Comparison of ENCODE assay signal across 12 mouse cellular contexts in the genomic region with DNA sequence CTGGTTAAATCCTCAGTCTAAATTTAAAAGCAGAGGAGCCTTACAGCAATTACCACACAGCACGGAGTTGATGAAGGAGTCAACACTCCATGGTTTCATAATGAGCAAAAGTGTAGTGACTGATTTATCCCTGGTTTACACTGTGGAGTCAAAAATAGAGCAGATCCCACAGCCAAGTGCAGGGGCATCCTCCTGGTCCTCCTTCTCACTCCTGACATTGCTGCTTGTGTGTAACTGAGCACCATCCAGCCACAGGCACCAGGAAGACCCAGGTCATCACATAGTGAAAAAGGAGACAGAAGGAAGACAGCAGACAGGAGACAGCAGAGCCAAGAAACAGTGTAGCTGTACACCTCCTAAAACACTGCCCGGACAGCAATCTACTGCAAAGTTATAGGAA. TPM values are rescaled to one million over a fixed set of nuclear protein-coding genes. Genes with fewer than 3 reads are reported as not detected.
A peak's percentile ranks its signal among the peaks of the same experiment; 100 is the strongest.
DNase-seq lines count a peak whose midpoint lies in the region; ATAC-seq and TF ChIP-seq lines count a peak whose summit lies in the region.
"Had no signal": no experiment of that assay in that cellular context is flagged by ENCODE, and none has a peak within 500 bp of the region (broad histone marks: within the 10 kb centered on the region; RNA-seq: fewer than 3 reads in every experiment).

No protein-coding gene starts in this region.

- H3K27ac ChIP-seq in forebrain, embryonic 13.5 days = no peak overlapping the region
- H3K27ac ChIP-seq in forebrain, embryonic 10.5 days = no peak overlapping the region
- peak overlapping the region; percentile 22; the same call in 1 of the 2 replicates for H3K27ac ChIP-seq in left cerebral cortex, adult 2 months
- H3K27ac ChIP-seq in liver, embryonic 14.5 days = no peak overlapping the region
- H3K27ac ChIP-seq in neural tube, embryonic 15.5 days (replicated peaks) = no peak overlapping the region

- 0 out of 2 replicates have a peak overlapping the region, but pooled peaks have one; percentile 43 for H3K9ac ChIP-seq in forebrain, embryonic 13.5 days
- 0 out of 2 replicates have a peak overlapping the region, but pooled peaks have one; percentile 21 for H3K9ac ChIP-seq in liver, embryonic 14.5 days (replicated peaks)
- H3K9ac ChIP-seq in neural tube, embryonic 15.5 days (replicated peaks) = no peak overlapping the region

- H3K36me3 ChIP-seq in forebrain, embryonic 13.5 days (ENCODE audit: poor library complexity, severe bottlenecking) = no peaks in the 10 kb centered on the region; the same call in 1 of the 2 replicates
- peaks cover 7% of the 10 kb centered on the region; the same call in 1 of the 2 replicates for H3K36me3 ChIP-seq in forebrain, embryonic 10.5 days (replicated peaks)
- H3K36me3 ChIP-seq in liver, embryonic 14.5 days (replicated peaks; ENCODE audit: control insufficient read depth, insufficient read depth, low read depth) = peaks cover 12% of the 10 kb centered on the region
- no peaks in the 10 kb centered on the region; the same call in 1 of the 2 replicates for H3K36me3 ChIP-seq in neural tube, embryonic 15.5 days

- no peaks in the 10 kb centered on the region for H3K27me3 ChIP-seq in forebrain, embryonic 13.5 days
- peaks cover 4% of the 10 kb centered on the region; the same call in 1 of the 2 replicates for H3K27me3 ChIP-seq in forebrain, embryonic 10.5 days (ENCODE audit: poor library complexity, severe bottlenecking)
- no peaks in the 10 kb centered on the region for H3K27me3 ChIP-seq in liver, embryonic 14.5 days (ENCODE audit: control insufficient read depth, insufficient read depth, low read length)
- no peaks in the 10 kb centered on the region for H3K27me3 ChIP-seq in neural tube, embryonic 15.5 days (replicated peaks)

- TF ChIP-seq CTCF in left cerebral cortex, adult 2 months (IDR thresholded peaks at IDR 0.05) = no peak
- TF ChIP-seq CTCF in liver, embryonic 14.5 days (IDR thresholded peaks at IDR 0.05; ENCODE audit: low read depth) = no peak
- TF ChIP-seq CTCF in lung, adult 2 months (IDR thresholded peaks at IDR 0.05; ENCODE audit: insufficient read depth, low read length) = no peak

- DNase-seq in forebrain, embryonic 10.5 days (ENCODE audit: extremely low spot score, low spot score) = no peak
- DNase-seq in left cerebral cortex, adult 2 months (ENCODE audit: extremely low spot score in 1 of 2, low spot score in 2 of 2) = no peak
- DNase-seq in left cerebral cortex, postnatal 36 days (ENCODE audit: low spot score in 2 of 2) = no peak
- DNase-seq in liver, embryonic 14.5 days (ENCODE audit: low read depth in 3 of 3, low spot score in 3 of 3) = no peak
- DNase-seq in lung, adult 2 months = no peak
- DNase-seq in B cell, adult 2 months = no peak
- DNase-seq: cerebellum, postnatal 14 days; heart, adult 11 months; heart, postnatal 36 days; thymus, adult 2 months had no signal

- intact Hi-C loops in left cerebral cortex, adult 2 months (cut with DNase I) = no loop called here
- intact Hi-C loops in left cerebral cortex, postnatal 36 days (cut with DNase I) = loop anchor here (2.0 kb wide), 1 partner anchor 37 kb away; no protein-coding TSS in a partner anchor

- no peak for TF ChIP-seq POLR2A in lung, adult 2 months (IDR thresholded peaks at IDR 0.05; ENCODE audit: borderline replicate concordance, extremely low read depth, low read depth, low read length)

- peak overlapping the region; percentile 35 for H3K4me2 ChIP-seq in forebrain, embryonic 13.5 days
- peak overlapping the region; percentile 76 for H3K4me2 ChIP-seq in liver, embryonic 14.5 days (ENCODE audit: low read depth)
- peak overlapping the region; percentile 71 for H3K4me2 ChIP-seq in neural tube, embryonic 15.5 days

- no peak for ATAC-seq in forebrain, embryonic 13.5 days
- ATAC-seq in liver, embryonic 14.5 days (ENCODE audit: insufficient read depth) = no peak
- ATAC-seq in neural tube, embryonic 15.5 days (ENCODE audit: low FRiP score) = no peak

- WGBS in forebrain, embryonic 13.5 days = 72% methylated on average over 2 of the region's 2 CpGs
- WGBS in forebrain, embryonic 10.5 days = 87% methylated on average over 2 of the region's 2 CpGs
- WGBS in liver, embryonic 14.5 days (ENCODE audit: insufficient replicate concordance) = 76% methylated on average over 2 of the region's 2 CpGs
- 65% methylated on average over 2 of the region's 2 CpGs for WGBS in neural tube, embryonic 15.5 days
- WGBS in lung, adult 2 months = 56% methylated on average over 2 of the region's 2 CpGs

- H3K4me1 ChIP-seq in forebrain, embryonic 13.5 days = peaks cover 78% of the 10 kb centered on the region
- peaks cover 75% of the 10 kb centered on the region for H3K4me1 ChIP-seq in forebrain, embryonic 10.5 days
- peaks cover 31 to 32% of the 10 kb centered on the region in 2 experiments for H3K4me1 ChIP-seq in liver, embryonic 14.5 days (replicated peaks; ENCODE audit: control insufficient read depth in 2 of 2, insufficient read depth in 2 of 2, low read length in 1 of 2)
- H3K4me1 ChIP-seq in neural tube, embryonic 15.5 days = peaks cover 64% of the 10 kb centered on the region
- H3K4me1 ChIP-seq in lung, adult 2 months (ENCODE audit: control insufficient read depth, insufficient read depth, low read length) = peaks cover 14% of the 10 kb centered on the region

- H3K4me3 ChIP-seq in forebrain, embryonic 13.5 days = no peak overlapping the region; the same call in 1 of the 2 replicates
- H3K4me3 ChIP-seq in forebrain, embryonic 10.5 days = no peak overlapping the region; the same call in 1 of the 2 replicates
- H3K4me3 ChIP-seq in left cerebral cortex, adult 2 months = peak overlapping the region; percentile 98
- H3K4me3 ChIP-seq in liver, embryonic 14.5 days (ENCODE audit: insufficient read depth in 1 of 2, low read depth in 2 of 2, low read length in 2 of 2) = peak overlapping the region; percentile 38 to 84; a peak in 3 of 4 replicates
- H3K4me3 ChIP-seq in neural tube, embryonic 15.5 days (replicated peaks) = no peak overlapping the region
- no peak overlapping the region for H3K4me3 ChIP-seq in lung, adult 2 months (replicated peaks; ENCODE audit: extremely low read depth, low read depth, low read length)

- no peak for TF ChIP-seq EP300 in liver, embryonic 14.5 days (IDR thresholded peaks at IDR 0.05; ENCODE audit: low read depth)

- no peaks in the 10 kb centered on the region for H3K9me3 ChIP-seq in forebrain, embryonic 13.5 days (replicated peaks)
- H3K9me3 ChIP-seq in forebrain, embryonic 10.5 days = no peaks in the 10 kb centered on the region
- no peaks in the 10 kb centered on the region for H3K9me3 ChIP-seq in liver, embryonic 14.5 days (ENCODE audit: control insufficient read depth, low read length)
- H3K9me3 ChIP-seq in neural tube, embryonic 15.5 days (replicated peaks) = no peaks in the 10 kb centered on the region

RNA-seq across cellular contexts. Expression of gene D1Ertd622e, which starts 4.1 kb away (rescaled TPM):
- polyA plus RNA-seq in forebrain, embryonic 13.5 days (2015; fragmentation: Nextera tagmentation; extraction: Ambion mirVana) = 47.4 and 51.2 TPM in 2 replicates
- 28.3 and 28.7 TPM in 2 replicates for polyA plus RNA-seq in forebrain, embryonic 10.5 days (2016; fragmentation: Nextera tagmentation; extraction: Ambion mirVana)
- 10 to 100 TPM; 70.4 to 84.7 TPM for total RNA-seq in left cerebral cortex, adult 2 months (2021)
- total RNA-seq in left cerebral cortex, postnatal 36 days (2021) = 10 to 100 TPM; 76.9 to 86.9 TPM
- 29.7 and 33.8 TPM in 2 replicates for polyA plus RNA-seq in liver, embryonic 14.5 days (2012; rRNA removed)
- 48.9 and 53.5 TPM in 2 replicates for polyA plus RNA-seq in liver, embryonic 14.5 days (2014; fragmentation: Nextera tagmentation; extraction: Ambion mirVana)
- polyA plus RNA-seq in neural tube, embryonic 15.5 days (2015; fragmentation: Nextera tagmentation; extraction: Ambion mirVana) = 53.4 and 63.0 TPM in 2 replicates
- polyA plus RNA-seq in lung, adult 2 months (2012; rRNA removed) = 12.0 and 13.7 TPM in 2 replicates

Comparison
In these comparisons a context has a peak if more than half of its experiments do, and no peak if none do; other contexts are left out.
1. H3K4me3 ChIP-seq: peak in left cerebral cortex, adult 2 months (single experiment) and liver, embryonic 14.5 days (2 of 2); none in forebrain, embryonic 13.5 days (single experiment), forebrain, embryonic 10.5 days (single experiment), neural tube, embryonic 15.5 days (single experiment) and lung, adult 2 months (single experiment).
2. Peak in every context shown above with its lines, with median percentiles within 50 percentile points of each other: H3K4me2 ChIP-seq.